In the genomic region with DNA sequence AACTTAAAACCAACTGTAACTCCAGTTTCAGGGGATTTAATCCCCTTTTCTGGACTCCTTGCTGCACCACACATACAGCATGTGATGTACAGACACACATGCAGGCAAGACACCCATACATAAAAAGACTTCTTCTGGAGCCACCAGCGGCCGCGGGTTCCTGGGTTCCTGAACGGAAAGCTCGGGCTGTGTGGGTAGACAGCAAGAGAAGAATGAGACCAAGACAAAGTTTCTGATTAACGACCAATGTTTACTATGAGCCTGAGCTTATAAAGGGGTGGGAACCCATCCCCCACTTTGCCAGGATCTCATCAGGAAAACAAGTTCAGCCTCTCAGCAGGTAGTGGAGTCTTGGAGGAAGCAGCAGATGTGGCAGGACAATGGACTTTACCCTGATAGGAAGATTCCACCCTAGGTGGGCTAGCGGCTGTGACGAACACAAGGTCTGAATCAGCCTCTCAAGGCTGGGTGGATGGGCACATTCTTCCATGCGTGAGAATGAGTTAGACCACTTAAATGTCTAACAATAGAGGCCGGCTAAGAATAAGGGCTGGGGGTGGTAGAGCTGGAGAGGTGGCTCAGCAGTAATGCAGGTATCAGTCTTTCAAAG, we compare ENCODE assay signal across 18 mouse cellular contexts.
"Had no signal": no experiment of that assay in that cellular context is flagged by ENCODE, and none has a peak within 500 bp of the region (broad histone marks: within the 10 kb centered on the region; RNA-seq: fewer than 3 reads in every experiment).

No protein-coding gene starts in this region.

- H3K9ac ChIP-seq: lung, embryonic 14.5 days; midbrain, embryonic 13.5 days; midbrain, embryonic 15.5 days; neural tube, embryonic 13.5 days; neural tube, embryonic 15.5 days had no signal

- DNase-seq: lung, adult 18-20 months; lung, embryonic 14.5 days; lung, postnatal 10 days; lung, postnatal 4 days; retina, postnatal 1 day; right cerebral cortex, adult 18-20 months; right cerebral cortex, postnatal 25 days; right cerebral cortex, postnatal 4 days; spleen, adult 18-20 months; thymus, adult 18-20 months; thymus, postnatal 14 days; thymus, postnatal 36 days had no signal

- H3K27me3 ChIP-seq: midbrain, embryonic 13.5 days; midbrain, embryonic 15.5 days; neural tube, embryonic 13.5 days; neural tube, embryonic 15.5 days had no signal

- H3K4me1 ChIP-seq: midbrain, embryonic 13.5 days; midbrain, embryonic 15.5 days; neural tube, embryonic 13.5 days; neural tube, embryonic 15.5 days had no signal

- H3K9me3 ChIP-seq: midbrain, embryonic 13.5 days; midbrain, embryonic 15.5 days; neural tube, embryonic 13.5 days; neural tube, embryonic 15.5 days had no signal

- ATAC-seq: midbrain, embryonic 13.5 days; midbrain, embryonic 15.5 days had no signal

- H3K36me3 ChIP-seq: midbrain, embryonic 10.5 days; midbrain, embryonic 13.5 days; midbrain, embryonic 15.5 days; neural tube, embryonic 13.5 days; neural tube, embryonic 15.5 days had no signal

- H3K27ac ChIP-seq: midbrain, embryonic 10.5 days; midbrain, embryonic 13.5 days; midbrain, embryonic 15.5 days; neural tube, embryonic 13.5 days; neural tube, embryonic 15.5 days had no signal

- H3K4me3 ChIP-seq: midbrain, embryonic 10.5 days; midbrain, embryonic 13.5 days; midbrain, embryonic 15.5 days; myocyte; neural tube, embryonic 13.5 days; neural tube, embryonic 15.5 days had no signal

- H3K4me2 ChIP-seq: lung, embryonic 14.5 days; midbrain, embryonic 13.5 days; midbrain, embryonic 15.5 days; neural tube, embryonic 13.5 days; neural tube, embryonic 15.5 days had no signal
